Mouse (Mus musculus): Measurements from ENCODE around the gene Cbwd1.

Cbwd1 gene

DNA sequence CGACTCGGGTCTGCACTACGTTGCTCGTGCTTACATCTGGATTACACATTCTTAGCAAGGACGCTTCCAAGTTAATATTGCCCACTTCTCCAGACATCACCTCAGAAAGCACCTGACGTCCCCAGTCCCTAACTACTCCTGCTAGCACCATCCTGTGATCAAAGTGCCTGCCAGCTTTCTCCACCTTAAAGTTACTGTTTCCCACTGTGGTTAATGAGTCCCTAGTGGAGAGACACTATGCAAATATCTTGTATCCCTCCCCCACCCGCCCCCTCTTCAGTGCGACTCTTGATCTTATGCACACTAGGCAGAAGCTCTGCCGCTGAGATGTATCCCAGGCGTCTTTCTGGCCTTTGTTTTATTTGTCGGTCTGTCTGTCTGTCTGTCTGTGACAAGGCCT is 16.6 kb upstream of the Cbwd1 start:
- ATAC-seq (ENCODE audit: low TSS enrichment), result no peak

- no peak for ATAC-seq (ENCODE audit: low TSS enrichment)
These were observed 11.4 kb upstream of the Cbwd1 start for GRCm38 (mm10) chr19:24972701-24973390.

DNA sequence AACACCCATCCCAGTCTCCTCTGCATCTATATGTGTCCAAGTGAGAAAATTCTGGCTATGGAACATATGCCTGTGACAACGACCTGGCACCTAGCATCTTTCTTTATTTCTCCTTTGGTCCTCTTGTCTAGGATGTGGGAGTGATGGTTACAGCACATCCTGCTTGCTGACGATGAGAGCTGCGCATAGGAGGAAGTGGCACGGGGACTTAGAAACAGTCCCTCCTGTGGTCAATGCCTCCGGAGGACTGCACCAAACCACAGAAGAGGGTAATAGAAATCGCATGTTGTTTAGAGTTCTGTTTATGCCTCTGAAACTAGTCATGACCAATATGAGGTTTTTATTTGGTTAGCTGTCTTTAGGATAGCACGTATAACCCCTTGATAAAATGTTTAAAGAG is 9.9 kb upstream of the Cbwd1 start:
- peak; percentile 52; the same call in 1 of the 2 replicates for ATAC-seq (ENCODE audit: low TSS enrichment)

- ATAC-seq (ENCODE audit: low TSS enrichment), result no peak
These were observed 5.5 kb upstream of the Cbwd1 start for GRCm38 (mm10) chr19:24966941-24967340.

DNA sequence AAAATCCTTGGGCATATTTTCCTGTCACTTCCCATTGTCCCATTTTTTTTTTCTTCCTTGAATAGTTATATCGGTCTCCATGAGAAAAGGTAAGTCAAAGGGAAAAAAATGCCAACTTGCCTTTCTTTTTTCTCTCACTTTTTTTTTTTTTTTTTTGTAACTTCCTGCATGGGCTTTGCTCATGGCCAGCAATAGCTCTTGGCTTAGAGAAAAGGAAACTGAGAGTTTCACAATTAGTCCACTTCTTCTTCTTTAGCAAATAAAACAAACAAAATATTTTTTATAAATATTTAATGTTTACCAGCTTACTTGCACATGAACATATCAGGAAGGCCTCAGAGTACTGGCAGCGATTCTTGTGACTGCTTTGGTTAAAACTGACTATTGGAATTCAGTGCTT is 4.8 kb upstream of the Cbwd1 start:
- ATAC-seq (ENCODE audit: low TSS enrichment), result no peak

DNA sequence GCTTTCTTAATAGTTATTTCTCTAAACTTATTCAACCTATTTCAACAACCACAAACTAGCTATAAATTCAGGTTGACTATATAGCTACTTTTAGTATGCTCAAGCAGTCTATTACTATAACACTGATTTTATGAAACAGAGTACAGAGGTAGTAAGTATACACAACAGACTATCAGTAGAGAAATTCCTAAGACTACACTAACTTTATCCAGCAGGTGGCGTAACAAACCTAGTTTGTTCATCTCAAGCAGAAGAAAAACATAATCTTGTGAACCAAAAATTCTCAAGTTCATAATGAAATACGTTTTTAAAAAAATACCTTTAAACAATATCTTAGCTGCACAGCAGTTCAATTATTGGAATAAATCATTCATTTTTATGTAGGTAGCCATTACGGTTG is 2.9 kb downstream of the Cbwd1 start:
- ATAC-seq (ENCODE audit: low TSS enrichment), result no peak

GRCm38 (mm10) chr19:24945521-24946262 is 15.7 kb downstream of the Cbwd1 start:
- ATAC-seq (ENCODE audit: low TSS enrichment), result no peak

DNA sequence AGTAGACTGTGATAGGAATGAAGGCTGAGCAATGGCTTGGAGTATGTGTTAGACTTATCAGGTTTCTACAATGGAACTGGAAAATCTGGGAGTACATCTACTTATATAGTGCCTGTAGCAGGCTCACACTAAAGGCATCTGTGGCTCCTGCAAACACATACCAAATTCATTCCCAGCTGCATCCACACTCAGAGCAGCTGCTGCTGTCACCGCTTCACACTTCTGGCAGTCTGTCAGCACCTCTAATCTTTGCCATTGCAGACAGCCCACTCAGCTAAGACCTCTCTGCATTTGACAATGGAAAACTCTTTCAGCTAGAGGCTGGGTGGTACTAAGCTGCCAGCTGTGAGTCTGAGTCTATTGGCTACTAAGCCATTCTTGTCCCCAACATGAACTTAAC is 24.3 kb downstream of the Cbwd1 start:
- 0 out of 2 replicates have a peak, but pooled peaks have one; percentile 38 for ATAC-seq (ENCODE audit: low TSS enrichment)

DNA sequence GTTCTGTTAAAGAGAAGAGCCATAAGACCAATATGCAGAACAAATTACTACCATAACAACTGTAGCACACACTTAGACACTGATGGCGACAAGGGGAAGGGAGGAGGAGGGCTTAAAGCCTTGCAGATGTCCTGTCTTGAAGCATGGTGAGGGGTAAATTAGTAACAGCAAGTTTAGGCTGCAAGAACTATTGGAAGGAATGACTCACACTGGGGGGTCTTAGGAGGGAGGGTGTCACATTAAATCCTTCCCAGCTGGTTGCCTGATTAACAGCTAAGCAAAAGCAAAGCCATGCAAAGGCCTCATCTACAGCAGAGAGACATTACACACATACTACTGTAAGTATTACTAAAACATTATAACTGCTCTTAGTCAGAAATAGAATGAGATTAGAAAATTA is 32.4 kb downstream of the Cbwd1 start:
- no peak for ATAC-seq (ENCODE audit: low TSS enrichment)

DNA sequence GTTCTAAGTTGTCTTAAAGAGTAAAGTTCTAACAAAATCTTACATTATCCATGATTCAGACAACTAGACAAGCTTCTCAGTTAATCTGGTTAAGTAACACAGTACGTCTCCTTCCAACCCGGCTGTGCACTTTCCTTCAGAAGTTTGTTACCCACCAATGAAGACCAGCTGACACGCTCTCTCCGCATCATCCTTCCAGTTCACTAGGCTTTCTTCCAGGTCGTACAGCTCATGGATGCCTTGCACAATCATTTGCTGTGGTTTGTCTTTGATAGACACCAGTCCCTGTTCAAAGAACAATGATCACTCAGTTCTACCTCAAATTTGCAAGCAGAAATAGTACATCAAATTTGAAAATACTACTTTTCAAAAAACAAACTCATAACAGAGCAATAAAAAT is 40.5 kb downstream of the Cbwd1 start:
- ATAC-seq (ENCODE audit: low TSS enrichment), result no peak

DNA sequence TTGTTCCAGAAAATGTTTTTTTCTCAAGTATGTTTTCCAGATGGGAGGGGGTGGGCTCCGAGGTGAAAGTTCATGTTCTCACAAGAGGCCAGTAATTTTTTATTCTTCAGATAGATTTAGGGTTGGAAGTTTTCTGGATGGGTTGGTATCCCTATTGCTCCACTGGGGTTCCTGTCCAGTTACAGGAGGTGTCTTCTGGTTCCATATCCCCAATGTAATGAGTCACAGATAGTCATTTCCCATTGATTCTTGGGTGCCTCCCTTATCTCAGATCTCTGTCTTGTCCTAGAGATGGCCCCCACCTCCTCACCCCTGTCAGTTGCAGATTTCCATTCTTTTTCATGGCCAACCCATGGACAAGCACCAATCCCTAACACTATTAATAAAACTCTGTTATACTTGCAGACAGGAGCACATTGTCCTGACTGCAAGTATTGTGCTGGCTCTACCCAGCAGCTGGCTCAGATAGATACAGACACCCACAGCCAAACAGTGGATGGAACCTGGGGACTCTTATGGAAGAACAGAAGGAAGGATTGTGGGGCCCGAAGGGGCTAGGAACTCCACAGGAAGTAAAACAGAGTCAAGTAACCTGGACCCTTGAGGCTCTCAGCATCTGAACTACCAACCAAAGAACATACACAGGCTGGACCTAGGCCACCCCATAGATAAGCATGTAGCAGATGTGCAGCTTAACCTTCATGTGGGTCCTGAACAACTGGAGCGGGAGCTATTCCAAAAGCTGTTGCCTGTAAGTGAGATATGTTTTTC is 52.8 kb downstream of the Cbwd1 start:
- no peak for ATAC-seq (ENCODE audit: low TSS enrichment)

GRCm38 (mm10) chr19:24907655-24908054 is 53.8 kb downstream of the Cbwd1 start:
- no peak for ATAC-seq (ENCODE audit: low TSS enrichment)

GRCm38 (mm10) chr19:24902821-24903220 is 58.6 kb downstream of the Cbwd1 start:
- no peak for ATAC-seq (ENCODE audit: low TSS enrichment)

DNA sequence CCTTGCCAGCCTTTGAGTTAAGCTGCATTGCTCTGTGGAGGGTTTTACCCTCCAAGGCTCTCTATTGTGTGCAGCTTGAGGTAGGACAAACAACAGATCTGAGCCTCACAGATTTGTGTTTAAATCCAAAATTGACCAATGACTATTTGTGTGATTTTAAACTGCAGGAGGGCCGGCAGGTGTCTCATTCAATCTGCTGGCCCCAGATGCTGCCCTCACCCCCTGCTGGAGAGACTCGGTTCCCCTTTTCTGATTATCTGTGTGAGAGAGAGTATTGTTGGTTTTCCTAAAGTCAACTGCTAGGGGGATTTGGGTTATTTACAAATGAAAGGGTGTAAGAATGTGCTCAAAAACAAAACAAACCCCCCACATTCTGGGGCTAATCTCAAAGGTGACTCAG is 59.2 kb downstream of the Cbwd1 start:
- ATAC-seq (ENCODE audit: low TSS enrichment), result no peak

GRCm38 (mm10) chr19:24901666-24902065 is 59.7 kb downstream of the Cbwd1 start:
- no peak for ATAC-seq (ENCODE audit: low TSS enrichment)

DNA sequence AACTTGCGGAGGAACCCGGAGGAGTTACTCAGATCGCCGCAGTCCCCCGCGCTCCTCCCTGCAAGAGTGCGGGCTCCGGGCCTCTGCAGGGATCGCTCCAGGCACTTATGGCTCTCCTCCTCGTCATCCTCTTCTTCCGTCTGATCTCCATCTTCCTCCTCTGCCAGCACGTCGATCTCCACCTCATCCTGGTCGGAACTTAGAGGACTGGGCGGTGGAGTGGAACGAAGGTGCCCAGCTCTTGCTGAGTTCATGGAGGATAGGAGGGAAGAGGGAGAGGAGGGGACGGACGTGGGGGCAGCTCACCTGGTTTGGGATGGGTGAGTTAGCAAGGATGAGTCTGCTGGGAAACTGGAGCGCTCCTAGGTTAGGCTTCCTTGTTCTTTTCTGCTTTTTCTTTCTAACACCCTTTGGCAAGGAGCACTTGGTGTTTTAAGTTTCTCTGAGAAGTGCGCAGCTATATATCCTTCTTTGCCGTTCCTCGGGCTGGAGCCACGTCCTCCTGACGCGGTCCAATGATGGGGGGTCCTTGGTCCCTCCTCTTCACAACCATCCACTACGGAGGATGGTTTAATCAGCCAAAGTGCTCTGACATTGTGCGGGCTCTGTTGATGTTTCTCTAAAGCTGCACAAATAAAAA is 60.7 kb downstream of the Cbwd1 start, which contains the start of gene Foxd4:
TSS of gene Foxd4 (minus strand) at position 617 of the 640 bp plus-strand sequence.
- no peak for ATAC-seq (ENCODE audit: low TSS enrichment)

DNA sequence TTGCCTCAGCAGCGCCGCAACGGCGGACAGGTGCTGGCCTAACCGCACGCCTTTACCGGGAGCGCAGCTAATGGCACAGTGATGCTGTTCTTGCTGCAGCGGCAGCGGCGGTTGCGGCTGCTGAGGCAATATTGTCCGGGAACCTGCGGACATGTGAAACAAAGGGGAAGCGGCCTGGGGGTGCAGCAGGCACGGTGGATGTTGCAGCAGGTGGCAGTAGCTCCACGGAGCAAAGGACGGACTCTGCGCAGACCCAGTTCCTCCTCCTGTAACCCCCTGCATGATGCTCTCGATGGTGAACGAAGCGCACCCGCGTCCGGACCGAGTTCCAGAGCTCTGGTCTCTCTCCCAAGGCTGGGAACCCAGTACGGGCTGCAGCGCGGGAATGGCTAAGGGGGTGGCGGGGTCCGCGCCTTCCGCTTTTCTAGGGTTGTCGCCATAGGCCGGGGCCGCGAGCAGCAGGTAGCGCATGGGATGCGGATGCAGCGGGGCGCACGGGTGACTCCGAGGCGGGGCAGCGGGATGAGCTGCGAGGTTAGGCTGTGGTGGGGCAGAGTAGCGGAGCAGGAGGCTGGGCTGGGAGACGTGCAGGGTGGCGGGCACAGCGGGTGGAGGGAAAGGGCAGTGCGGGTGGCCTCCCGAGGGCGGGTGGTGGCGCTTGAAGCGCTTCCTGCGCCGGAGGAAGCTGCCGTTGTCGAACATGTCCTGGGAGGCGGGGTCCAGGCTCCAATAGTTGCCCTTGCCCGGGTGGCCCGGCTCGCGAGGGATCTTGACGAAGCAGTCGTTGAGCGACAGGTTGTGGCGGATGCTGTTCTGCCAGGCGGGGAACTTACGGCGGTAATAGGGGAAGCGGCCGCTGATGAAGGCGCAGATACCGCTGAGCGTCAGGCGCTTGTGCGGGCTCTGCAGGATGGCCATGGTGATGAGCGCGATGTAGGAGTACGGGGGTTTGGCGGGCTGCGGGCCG is 61.5 kb downstream of the Cbwd1 start:
- ATAC-seq (ENCODE audit: low TSS enrichment), result no peak

- ATAC-seq (ENCODE audit: low TSS enrichment), result no peak
These were observed 62.5 kb downstream of the Cbwd1 start for GRCm38 (mm10) chr19:24898737-24899577.

DNA sequence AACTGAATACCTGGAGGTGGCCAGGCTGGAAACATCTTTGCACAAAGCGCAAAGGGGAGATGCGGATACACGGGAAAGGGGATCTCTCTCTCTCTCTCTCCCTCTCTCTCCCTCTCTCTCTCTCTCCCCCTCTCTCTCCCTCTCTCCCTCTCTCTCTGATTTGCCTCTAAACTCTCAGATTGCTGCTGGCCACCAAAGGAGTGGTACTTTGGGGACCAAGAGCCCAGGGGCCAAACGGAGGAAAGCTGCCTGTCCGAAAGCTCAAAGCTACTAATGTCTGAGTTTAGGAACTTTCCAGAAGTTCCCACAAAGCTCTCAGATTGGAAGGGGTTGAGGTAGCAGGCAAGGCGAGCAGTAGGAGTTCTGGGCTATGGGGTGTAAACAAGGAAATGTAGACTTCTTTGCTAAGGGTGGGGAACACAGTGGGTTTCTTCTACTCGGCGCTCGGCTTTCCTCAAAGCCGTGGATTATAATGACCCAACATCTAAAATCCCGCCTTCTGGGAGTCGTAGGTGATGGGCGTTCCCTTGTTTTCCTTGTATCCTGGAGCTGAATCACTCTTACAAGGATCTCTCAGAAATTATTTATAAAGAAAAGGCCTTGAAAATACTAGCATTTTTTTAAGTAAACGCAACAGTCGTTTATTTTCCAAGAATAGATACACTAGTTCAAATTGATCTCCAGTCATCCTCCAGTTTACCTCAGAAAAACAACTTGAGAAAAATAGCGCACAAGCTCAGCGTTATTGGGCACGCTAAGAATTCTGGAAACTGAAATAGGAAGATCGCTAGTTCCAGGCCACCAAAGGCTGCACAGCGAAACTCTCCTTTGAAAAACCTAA is 63.3 kb downstream of the Cbwd1 start:
- ATAC-seq (ENCODE audit: low TSS enrichment), result no peak
